Mouse (Mus musculus) hindbrain, embryonic 11.5 days (tissue): ENCODE results near the gene Prkca. TPM values are rescaled to one million over a fixed set of nuclear protein-coding genes. Genes with fewer than 3 reads are reported as not detected.

Source experiments
- ATAC-seq: fragments of 200-750 bp; cut with Nextera tagmentation; 2 replicates; pipeline ENCODE4 v1.8.0; 2017; ENCODE audit warnings: mild to moderate bottlenecking, moderate TSS enrichment, moderate library complexity; ENCODE audit not compliant: low FRiP score
- DNase-seq: peaks from one replicate; pipeline ENCODE4 v3.0.0-alpha.2; 2015; ENCODE audit warnings: low spot score
- H3K27ac ChIP-seq: fragments of 300-500 bp; sonication (generic); 2 replicates; pipeline ENCODE4 v1.5.1; 2014; ENCODE audit warnings: mild to moderate bottlenecking, low read depth, low read length
- H3K27me3 ChIP-seq: fragments of 300-500 bp; sonication (generic); 2 replicates; pipeline ENCODE4 v1.6.1; 2014; ENCODE audit warnings: mild to moderate bottlenecking, low read length, moderate library complexity, mixed read lengths; ENCODE audit not compliant: control insufficient read depth, insufficient read depth
- H3K36me3 ChIP-seq: fragments of 300-500 bp; sonication (generic); 2 replicates; pipeline ENCODE4 v1.6.1; 2014; ENCODE audit warnings: mild to moderate bottlenecking, low read length, moderate library complexity, mixed read lengths; ENCODE audit not compliant: control insufficient read depth, insufficient read depth
- H3K4me1 ChIP-seq: fragments of 300-500 bp; sonication (generic); replicated peaks from 2 replicates; pipeline ENCODE4 v1.6.1; 2014; ENCODE audit warnings: low read length, mixed read lengths; ENCODE audit not compliant: control insufficient read depth, insufficient read depth
- H3K4me2 ChIP-seq: fragments of 300-500 bp; sonication (generic); replicated peaks from 2 replicates; pipeline ENCODE4 v1.6.1; 2014; ENCODE audit warnings: mild to moderate bottlenecking, low read depth, low read length
- H3K4me3 ChIP-seq: fragments of 300-500 bp; sonication (generic); 2 replicates; pipeline ENCODE4 v1.5.1; 2014; ENCODE audit warnings: low read depth, low read length
- H3K9ac ChIP-seq: fragments of 300-500 bp; sonication (generic); 2 replicates; pipeline ENCODE4 v1.6.1; 2014; ENCODE audit warnings: low read depth, low read length
- H3K9me3 ChIP-seq: fragments of 300-500 bp; sonication (generic); 2 replicates; pipeline ENCODE4 v1.6.1; 2016; ENCODE audit warnings: low read length; ENCODE audit not compliant: control insufficient read depth
- WGBS: fragments of 180-500 bp; shearing (Covaris S2); extraction: QIAGEN DNeasy Blood & Tissue Kit; methylation state at CpG from one replicate; pipeline ENCODE4 v1.1.7; 2014; 5-methylcytosine and 5-hydroxymethylcytosine counted together
- polyA plus RNA-seq: library from polyadenylated mRNA; unstranded; fragments of >200 nt; fragmentation: Nextera tagmentation; extraction: Ambion mirVana; gene quantifications from 2 replicates; pipeline ENCODE4 v1.2.1, GENCODE M21; 2014

Prkca gene
- polyA plus RNA-seq, 1 experiment from 2014 or later = 4.1 TPM

DNA sequence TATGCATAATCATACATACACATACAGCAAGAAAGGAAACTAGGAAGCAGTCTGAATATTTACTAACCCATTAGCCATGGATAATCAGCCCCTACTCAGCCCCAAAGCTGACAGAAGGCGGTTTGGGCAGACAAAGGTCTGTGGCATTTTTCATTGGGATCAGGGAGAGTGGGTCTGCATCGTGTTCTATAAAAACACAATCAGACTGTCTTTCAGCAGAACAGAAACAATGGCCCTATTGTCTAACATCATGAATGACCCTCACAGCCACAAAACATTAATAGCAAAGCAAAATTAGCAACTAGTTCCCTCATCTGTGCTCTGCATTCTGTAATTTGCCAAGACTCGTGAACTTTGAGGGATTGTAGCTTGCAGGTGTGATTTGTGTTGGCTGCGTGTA is 181.6 kb downstream of the Prkca start:
- H3K9ac ChIP-seq = no peak overlapping the region
- H3K9me3 ChIP-seq = no peaks in the 10 kb centered on the region; the same call in 1 of the 2 replicates
- H3K4me2 ChIP-seq = no peak overlapping the region
- no peak overlapping the region for H3K4me3 ChIP-seq
- H3K36me3 ChIP-seq = no peaks in the 10 kb centered on the region
- H3K4me1 ChIP-seq = no peaks in the 10 kb centered on the region
- DNase-seq = peak; percentile 46
- peak; percentile 80 for ATAC-seq
- no peaks in the 10 kb centered on the region for H3K27me3 ChIP-seq
- 26% methylated on average over 4 of the region's 4 CpGs for WGBS
- H3K27ac ChIP-seq = peak overlapping the region; percentile 51; the same call in 1 of the 2 replicates

DNA sequence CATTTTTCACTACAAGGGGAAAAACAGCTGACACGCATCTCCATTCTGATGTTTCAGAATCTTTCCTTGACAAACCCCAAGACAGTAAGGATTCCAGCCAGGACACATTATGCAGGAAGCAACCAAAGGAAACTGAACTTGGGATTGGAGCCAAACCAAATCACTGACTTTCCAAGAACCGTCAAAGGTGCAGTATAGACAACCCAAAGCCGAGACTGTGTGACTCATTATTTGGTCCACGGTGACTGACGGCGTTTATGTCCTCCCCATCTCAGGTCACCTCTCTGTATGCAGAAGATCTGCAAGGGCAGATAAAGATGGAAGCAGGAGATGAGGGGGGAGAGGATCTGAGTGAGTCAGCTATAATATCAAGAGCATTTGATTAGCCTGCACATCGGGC is 183.7 kb downstream of the Prkca start:
- WGBS = 93% methylated on average over 7 of the region's 7 CpGs
- H3K27ac ChIP-seq = no peak overlapping the region
- DNase-seq (no peak), ATAC-seq (no peak)
- no peak overlapping the region for H3K4me2 ChIP-seq
- no peaks in the 10 kb centered on the region; the same call in 1 of the 2 replicates for H3K9me3 ChIP-seq
- no peaks in the 10 kb centered on the region for H3K36me3 ChIP-seq
- no peak overlapping the region for H3K4me3 ChIP-seq
- no peaks in the 10 kb centered on the region for H3K27me3 ChIP-seq
- no peaks in the 10 kb centered on the region for H3K4me1 ChIP-seq
- H3K9ac ChIP-seq = no peak overlapping the region

DNA sequence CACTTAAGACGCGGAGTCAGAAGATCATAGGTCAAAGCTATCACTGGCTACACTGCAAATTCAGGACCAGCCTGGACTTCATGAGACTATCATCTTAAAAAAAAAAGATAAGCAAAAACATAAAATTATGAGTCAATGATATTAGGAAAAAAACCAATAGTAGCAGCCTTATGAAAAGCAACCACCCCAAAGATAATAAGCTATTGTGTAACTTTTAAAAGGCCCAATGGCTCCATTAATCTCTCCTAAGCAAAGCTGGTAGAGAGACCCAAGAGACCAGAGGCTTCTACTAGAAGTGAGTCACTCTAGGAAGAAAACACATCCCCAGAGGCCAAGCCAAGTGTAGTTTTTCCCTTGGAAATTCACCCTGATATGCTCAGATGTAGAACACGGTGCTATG is 185.7 kb downstream of the Prkca start:
- 93% methylated on average over 3 of the region's 3 CpGs for WGBS
- no peak overlapping the region for H3K4me3 ChIP-seq
- ATAC-seq = no peak

DNA sequence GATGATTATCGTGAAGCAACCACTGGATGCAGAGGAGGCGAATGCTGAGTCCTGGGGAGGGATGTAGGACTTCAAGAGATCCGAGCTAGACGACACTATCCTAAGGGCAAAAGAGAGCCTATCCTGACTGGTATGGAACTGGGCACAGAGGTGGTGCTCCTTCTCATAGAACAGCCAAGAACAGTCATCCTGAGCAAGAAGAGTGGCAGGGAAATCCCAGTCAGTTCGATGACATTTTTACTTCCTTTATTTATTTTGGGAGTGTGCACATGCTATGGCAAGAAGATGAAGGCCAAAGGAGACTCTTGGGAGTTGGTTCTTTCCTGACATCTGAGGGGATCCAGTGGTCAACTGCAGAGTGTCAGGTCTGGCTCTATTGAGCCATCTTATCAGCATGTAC is 186.7 kb downstream of the Prkca start:
- DNase-seq = no peak
- no peaks in the 10 kb centered on the region; the same call in 1 of the 2 replicates for H3K9me3 ChIP-seq
- 94% methylated on average over 5 of the region's 5 CpGs for WGBS
- H3K4me3 ChIP-seq = no peak overlapping the region
- ATAC-seq = no peak
- no peak overlapping the region for H3K4me2 ChIP-seq
- H3K27ac ChIP-seq = no peak overlapping the region
- no peaks in the 10 kb centered on the region for H3K36me3 ChIP-seq
- H3K9ac ChIP-seq = no peak overlapping the region
- H3K4me1 ChIP-seq = no peaks in the 10 kb centered on the region
- no peaks in the 10 kb centered on the region for H3K27me3 ChIP-seq

More for the DNA sequence above, 185.7 kb downstream of the Prkca start:
- H3K27ac ChIP-seq = no peak overlapping the region
- H3K36me3 ChIP-seq = no peaks in the 10 kb centered on the region
- H3K4me2 ChIP-seq = no peak overlapping the region
- no peak overlapping the region for H3K9ac ChIP-seq
- H3K4me1 ChIP-seq = no peaks in the 10 kb centered on the region
- no peaks in the 10 kb centered on the region for H3K27me3 ChIP-seq
- DNase-seq = no peak
- H3K9me3 ChIP-seq = no peaks in the 10 kb centered on the region; the same call in 1 of the 2 replicates

DNA sequence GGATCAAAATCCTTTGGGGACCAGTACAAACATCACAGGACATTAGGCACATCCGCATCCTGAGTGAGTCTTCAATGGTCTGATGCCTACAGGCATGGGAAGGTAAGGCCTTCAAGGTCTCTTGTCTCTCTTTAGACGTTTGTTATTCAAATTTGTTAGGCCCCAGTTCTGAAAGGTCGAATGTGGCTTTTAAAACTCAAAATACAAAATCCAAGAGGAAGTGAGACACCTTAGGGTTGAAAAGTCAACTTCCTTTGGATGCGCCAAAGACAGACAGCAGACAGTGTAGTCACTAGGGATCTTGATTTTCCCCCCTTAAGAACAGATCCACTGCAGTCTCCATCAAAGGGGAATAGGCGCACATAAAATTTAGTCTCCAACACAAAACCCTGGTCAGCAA is 187.6 kb downstream of the Prkca start:
- no peak overlapping the region for H3K27ac ChIP-seq
- WGBS = 83% methylated on average over 5 of the region's 5 CpGs
- H3K36me3 ChIP-seq = no peaks in the 10 kb centered on the region
- ATAC-seq (no peak), DNase-seq (no peak)
- no peaks in the 10 kb centered on the region; the same call in 1 of the 2 replicates for H3K9me3 ChIP-seq
- H3K27me3 ChIP-seq = no peaks in the 10 kb centered on the region
- H3K4me3 ChIP-seq = no peak overlapping the region
- no peak overlapping the region for H3K4me2 ChIP-seq
- no peak overlapping the region for H3K9ac ChIP-seq
- no peaks in the 10 kb centered on the region for H3K4me1 ChIP-seq

DNA sequence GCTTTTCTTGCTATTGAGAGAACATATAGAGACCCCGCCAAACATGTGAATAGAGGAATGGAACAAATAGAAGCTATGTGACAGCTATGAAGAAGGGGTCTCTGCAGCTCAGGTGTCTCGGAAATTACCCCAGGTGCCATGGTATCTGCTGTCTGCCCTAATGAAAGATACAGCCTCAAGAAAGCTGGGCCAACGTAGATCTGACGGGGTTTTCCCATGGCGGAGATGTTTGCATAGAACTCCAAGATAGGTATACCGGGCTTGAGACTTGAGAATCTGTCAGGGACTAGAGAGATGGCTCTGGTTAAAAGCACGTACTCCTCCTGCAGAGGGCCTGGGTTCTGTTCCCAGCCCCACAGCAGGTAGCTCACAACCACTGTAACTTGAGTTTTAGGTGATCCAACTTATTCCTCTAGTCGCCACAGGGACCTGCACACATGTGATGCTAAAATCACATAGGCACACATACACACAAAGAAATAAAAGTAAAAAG is 188.6 kb downstream of the Prkca start:
- Histone ChIP-seq H3K9me3 (no peaks in the 10 kb centered on the region; the same call in 1 of the 2 replicates), H3K4me1 (no peaks in the 10 kb centered on the region), H3K36me3 (no peaks in the 10 kb centered on the region), H3K4me2 (no peak overlapping the region), H3K9ac (no peak overlapping the region), H3K27ac (no peak overlapping the region), H3K27me3 (peaks cover 3% of the 10 kb centered on the region), H3K4me3 (no peak overlapping the region)
- 94% methylated on average over 8 of the region's 8 CpGs for WGBS
- no peak for ATAC-seq
- DNase-seq = no peak

DNA sequence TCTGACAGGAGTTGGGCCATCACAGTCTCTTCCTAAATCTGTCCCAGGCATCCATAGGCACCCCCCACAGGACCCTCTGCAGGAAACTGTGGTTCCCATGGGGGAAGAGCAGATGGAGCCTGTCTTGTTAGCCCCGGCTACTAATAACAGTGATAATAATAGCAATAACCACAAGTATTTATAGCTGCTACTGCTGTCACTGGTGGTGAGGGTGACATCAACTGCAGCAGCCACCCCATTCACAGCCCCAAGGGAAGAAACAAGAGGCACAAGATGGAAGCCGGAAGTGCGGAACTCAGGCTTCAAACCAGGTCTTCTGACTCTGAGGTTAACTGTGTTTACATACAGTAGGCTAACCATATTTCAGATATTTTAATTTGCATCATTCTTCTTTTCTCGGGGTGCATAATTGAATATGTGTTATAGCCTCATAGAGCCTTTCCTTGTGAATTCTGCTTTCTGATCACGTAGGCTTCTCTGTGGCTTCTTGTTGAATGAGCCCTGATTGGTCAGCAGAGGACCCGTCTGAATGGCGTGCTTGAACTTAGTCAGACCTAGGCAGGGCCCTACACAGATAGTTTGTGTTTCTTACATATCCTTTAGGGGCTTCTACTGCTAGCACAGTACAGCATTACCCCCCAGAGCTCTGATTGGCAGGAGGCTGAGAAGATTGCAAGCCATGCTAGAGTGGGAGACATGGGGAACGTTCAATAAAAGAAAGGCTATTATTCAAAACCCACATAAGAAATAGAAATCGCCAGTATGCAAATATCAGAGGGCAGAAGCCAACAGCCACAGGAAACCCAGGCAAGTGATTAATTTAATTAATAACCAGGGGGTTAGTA is 189.5 kb downstream of the Prkca start:
- Histone ChIP-seq H3K4me2 (no peak overlapping the region), H3K4me1 (no peaks in the 10 kb centered on the region), H3K9ac (no peak overlapping the region), H3K9me3 (no peaks in the 10 kb centered on the region; the same call in 1 of the 2 replicates), H3K27ac (no peak overlapping the region), H3K36me3 (no peaks in the 10 kb centered on the region), H3K4me3 (no peak overlapping the region), H3K27me3 (peaks cover 5% of the 10 kb centered on the region)
- ATAC-seq = no peak
- DNase-seq = no peak
- 87% methylated on average over 9 of the region's 9 CpGs for WGBS

DNA sequence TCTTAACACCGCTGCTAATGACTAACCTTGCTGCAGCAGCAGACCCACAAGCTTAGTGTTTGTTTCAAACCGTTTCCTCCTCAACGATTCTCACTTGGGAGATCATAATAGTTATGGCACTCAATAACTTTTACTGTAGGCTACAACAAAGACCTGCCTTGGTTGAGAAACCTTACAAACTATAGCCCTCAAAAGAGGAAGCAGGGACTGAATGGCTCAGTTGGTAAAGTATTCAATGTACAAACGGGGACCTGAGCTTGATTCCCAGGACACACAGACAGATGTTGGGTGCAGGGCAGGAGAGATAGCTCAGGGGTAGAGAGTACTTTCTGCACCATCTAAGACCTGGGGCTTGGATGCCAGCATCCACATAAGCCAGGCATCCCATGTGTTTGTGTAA is 191.1 kb downstream of the Prkca start:
- Histone ChIP-seq H3K4me2 (no peak overlapping the region), H3K27ac (no peak overlapping the region), H3K4me1 (no peaks in the 10 kb centered on the region), H3K9me3 (no peaks in the 10 kb centered on the region), H3K9ac (no peak overlapping the region), H3K27me3 (peaks cover 5% of the 10 kb centered on the region), H3K4me3 (no peak overlapping the region), H3K36me3 (no peaks in the 10 kb centered on the region)
- 87% methylated on average over 4 of the region's 4 CpGs for WGBS
- DNase-seq (no peak), ATAC-seq (no peak)

DNA sequence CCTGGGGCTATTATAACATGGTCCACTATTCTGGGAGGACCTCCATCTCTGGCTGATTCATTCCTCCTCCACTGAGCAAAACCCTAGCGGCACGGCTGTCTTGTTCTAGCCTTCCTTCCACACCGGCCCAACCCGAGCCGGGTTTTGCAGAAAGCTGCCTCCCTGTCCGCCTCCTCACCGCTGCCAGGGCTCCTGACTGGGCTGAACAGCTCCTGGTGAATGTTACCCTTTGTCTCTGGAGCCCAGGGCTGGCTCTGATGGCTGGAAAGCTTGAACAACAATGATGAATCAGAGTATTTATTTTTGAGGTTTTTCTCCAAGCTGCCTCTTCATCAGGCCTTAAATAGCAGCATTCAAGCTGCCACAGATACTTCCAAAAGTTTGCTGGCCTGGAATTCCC is 193.3 kb downstream of the Prkca start:
- H3K9me3 ChIP-seq = no peaks in the 10 kb centered on the region
- no peak overlapping the region for H3K9ac ChIP-seq
- no peak overlapping the region for H3K4me3 ChIP-seq
- peaks cover 5% of the 10 kb centered on the region for H3K27me3 ChIP-seq
- H3K4me2 ChIP-seq = no peak overlapping the region
- WGBS = 37% methylated on average over 7 of the region's 7 CpGs
- DNase-seq = peak; percentile 29
- H3K27ac ChIP-seq = no peak overlapping the region
- no peaks in the 10 kb centered on the region for H3K4me1 ChIP-seq
- no peaks in the 10 kb centered on the region for H3K36me3 ChIP-seq
- ATAC-seq = no peak
